Mouse (Mus musculus) stomach, postnatal 0 days (tissue): ENCODE measurements at regions not wholly inside any gene's neighbourhood (a gene's known extent, or its start where the extent isn't known, plus 50 kb on each side); places are given as distances from the start of the nearest gene placed in this dataset.
"Not testable (repeated sequence)": the region's sequence is repeated elsewhere in the genome, so short reads cannot be mapped to it uniquely, and the experiment has no call there.

Source experiments
- ATAC-seq: fragments of 200-750 bp; cut with Nextera tagmentation; 2 replicates; pipeline ENCODE4 v1.8.0; 2017; ENCODE audit not compliant: low FRiP score, low TSS enrichment
- DNase-seq: peaks from one replicate; pipeline ENCODE4 v3.0.0-alpha.2; 2016; ENCODE audit warnings: low spot score
- H3K27ac ChIP-seq: fragments of 300-500 bp; sonication (generic); replicated peaks from 2 replicates; pipeline ENCODE4 v1.5.1; 2014; ENCODE audit warnings: mild to moderate bottlenecking, control low read depth
- H3K27me3 ChIP-seq: fragments of 300-500 bp; sonication (generic); 2 replicates; pipeline ENCODE4 v1.6.1; 2014; ENCODE audit warnings: low read length; ENCODE audit not compliant: control insufficient read depth, insufficient read depth
- H3K36me3 ChIP-seq: fragments of 300-500 bp; sonication (generic); 2 replicates; pipeline ENCODE4 v1.6.1; 2014; ENCODE audit warnings: low read length, mixed read lengths; ENCODE audit not compliant: control insufficient read depth, insufficient read depth
- H3K4me1 ChIP-seq: fragments of 300-500 bp; sonication (generic); replicated peaks from 2 replicates; pipeline ENCODE4 v1.6.1; 2014; ENCODE audit warnings: antibody characterized with exemption; ENCODE audit not compliant: control insufficient read depth, insufficient read depth
- H3K4me2 ChIP-seq: fragments of 300-500 bp; sonication (generic); replicated peaks from 2 replicates; pipeline ENCODE4 v1.6.1; 2014; ENCODE audit warnings: low read depth, mild to moderate bottlenecking, control low read depth, moderate library complexity
- H3K4me3 ChIP-seq: fragments of 300-500 bp; sonication (generic); 2 replicates; pipeline ENCODE4 v1.5.1; 2014; ENCODE audit warnings: low read depth, low read length, control low read depth
- H3K9ac ChIP-seq: fragments of 300-500 bp; sonication (generic); 2 replicates; pipeline ENCODE4 v1.6.1; 2014; ENCODE audit warnings: mild to moderate bottlenecking, low read length, control low read depth, mixed read lengths
- H3K9me3 ChIP-seq: fragments of 300-500 bp; sonication (generic); 2 replicates; pipeline ENCODE4 v1.6.1; 2016; ENCODE audit warnings: low read length; ENCODE audit not compliant: control insufficient read depth
- CTCF ChIP-seq: IDR thresholded peaks from 2 replicates; pipeline ENCODE4 v1.5.1; 2016; ENCODE audit warnings: antibody characterized with exemption, low read depth, mild to moderate bottlenecking, moderate library complexity
- EP300 ChIP-seq: optimal IDR thresholded peaks from 2 replicates; pipeline ENCODE3; 2016; ENCODE audit warnings: antibody characterized with exemption
- WGBS: fragments of 180-500 bp; shearing (Covaris S2); extraction: QIAGEN DNeasy Blood & Tissue Kit; methylation state at CpG from one replicate; pipeline ENCODE4 v1.1.7; 2014; 5-methylcytosine and 5-hydroxymethylcytosine counted together

DNA sequence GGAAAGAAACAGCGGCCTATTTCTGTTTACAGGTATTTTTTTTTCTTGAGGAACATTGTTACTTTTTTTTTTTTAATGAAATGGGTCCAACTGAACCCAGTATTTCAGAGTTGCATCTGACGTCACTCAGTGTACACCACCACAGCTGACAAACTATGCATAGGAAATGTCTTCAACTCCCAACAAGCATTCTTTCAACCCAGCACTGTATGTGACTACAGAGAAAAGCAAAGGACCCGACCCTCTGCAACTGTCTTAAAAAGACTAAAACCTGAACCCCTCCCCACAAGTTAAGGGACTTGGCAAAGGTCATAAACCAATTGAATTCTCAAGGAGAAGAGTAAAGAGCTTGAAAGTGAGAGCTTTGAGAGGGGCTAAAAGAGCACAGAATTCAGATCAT lies 270.0 kb upstream of the Ednrb start:
- no peak for ATAC-seq
- WGBS: 76% methylated on average over 3 of the region's 3 CpGs

DNA sequence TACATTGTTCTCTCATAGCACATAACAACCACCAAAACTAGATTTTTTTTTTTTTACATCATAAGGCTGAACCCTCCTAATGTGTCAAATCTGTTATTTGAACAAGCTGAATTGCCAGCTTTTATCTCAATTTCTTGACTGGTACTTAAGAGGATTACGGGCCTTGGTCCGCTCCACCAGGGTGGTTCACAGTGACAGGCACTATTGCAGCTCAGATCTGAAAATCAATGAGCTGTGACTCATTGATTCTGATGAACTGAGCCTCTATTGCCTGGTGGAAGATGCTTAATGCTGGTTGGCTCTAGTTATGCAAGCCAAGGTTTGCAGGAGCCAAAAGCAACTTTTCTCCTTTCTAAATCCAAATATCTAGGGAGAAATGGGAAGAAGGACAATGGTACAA lies 269.2 kb upstream of the Ednrb start:
- no peak overlapping the region for H3K4me3 ChIP-seq
- no peak for ATAC-seq

More for the DNA sequence above, 270.0 kb upstream of the Ednrb start:
- Histone ChIP-seq H3K4me3 (no peak overlapping the region), H3K36me3 (no peaks in the 10 kb centered on the region), H3K9me3 (no peaks in the 10 kb centered on the region), H3K4me2 (no peak overlapping the region), H3K27me3 (no peaks in the 10 kb centered on the region), H3K4me1 (no peaks in the 10 kb centered on the region), H3K27ac (no peak overlapping the region), H3K9ac (no peak overlapping the region)
- no peak for TF ChIP-seq CTCF
- TF ChIP-seq EP300: no peak
- no peak for DNase-seq

DNA sequence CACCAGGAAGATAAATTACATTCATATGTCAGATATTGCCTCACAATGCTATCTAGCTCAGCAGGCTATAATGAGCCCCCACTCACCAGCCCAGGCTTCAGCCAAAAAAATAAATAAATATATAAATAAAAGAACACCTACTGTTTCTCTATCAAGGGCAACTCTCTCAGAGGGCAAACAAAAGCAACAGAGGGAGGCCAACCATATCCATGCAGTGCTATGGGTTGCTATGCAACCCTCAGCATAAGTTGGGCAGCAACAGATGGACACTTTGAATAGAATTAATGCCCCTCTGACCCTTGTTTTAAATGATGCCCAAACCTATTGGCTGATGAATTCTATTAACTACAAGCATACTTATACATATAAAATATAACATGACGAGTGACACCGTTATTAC lies 242.2 kb upstream of the Ednrb start:
- ATAC-seq: no peak
- no peaks in the 10 kb centered on the region for H3K4me1 ChIP-seq
- H3K4me3 ChIP-seq: no peak overlapping the region
- H3K9ac ChIP-seq: no peak overlapping the region
- no peak for DNase-seq
- H3K27ac ChIP-seq: no peak overlapping the region
- no peak overlapping the region for H3K4me2 ChIP-seq
- H3K9me3 ChIP-seq: no peaks in the 10 kb centered on the region
- TF ChIP-seq EP300: no peak
- no peak for TF ChIP-seq CTCF
- no peaks in the 10 kb centered on the region for H3K36me3 ChIP-seq
- 93% methylated on average over 2 of the region's 2 CpGs for WGBS
- no peaks in the 10 kb centered on the region for H3K27me3 ChIP-seq

More for the DNA sequence above, 269.2 kb upstream of the Ednrb start:
- H3K9ac ChIP-seq: no peak overlapping the region
- no peaks in the 10 kb centered on the region for H3K4me1 ChIP-seq
- H3K36me3 ChIP-seq: no peaks in the 10 kb centered on the region
- H3K27me3 ChIP-seq: no peaks in the 10 kb centered on the region
- DNase-seq: no peak
- H3K9me3 ChIP-seq: no peaks in the 10 kb centered on the region
- 73% methylated on average over 2 of the region's 2 CpGs for WGBS
- TF ChIP-seq CTCF (no peak), EP300 (no peak)
- no peak overlapping the region for H3K27ac ChIP-seq
- H3K4me2 ChIP-seq: no peak overlapping the region

DNA sequence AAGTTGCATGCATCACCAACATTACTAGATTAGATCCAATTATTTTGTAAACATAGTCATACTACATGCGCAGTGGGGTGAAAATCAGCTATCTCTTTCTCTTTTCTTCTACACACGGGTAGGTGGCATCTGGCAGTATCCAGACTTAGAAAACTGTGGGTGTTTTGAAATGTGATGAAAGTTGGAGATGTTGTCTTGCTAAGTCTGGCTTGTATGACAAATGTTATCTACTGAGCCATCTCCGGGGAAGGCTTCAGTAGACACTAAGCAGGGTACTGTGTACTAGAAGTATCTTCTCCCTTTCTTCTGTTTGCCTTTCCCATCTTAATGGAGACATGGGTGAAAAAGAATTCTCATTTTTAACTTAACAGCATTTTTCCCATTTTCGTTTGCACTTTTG lies 220.0 kb upstream of the Ednrb start:
- H3K4me2 ChIP-seq, H3K4me1 ChIP-seq, H3K9me3 ChIP-seq, H3K27ac ChIP-seq, H3K27me3 ChIP-seq, H3K36me3 ChIP-seq, H3K4me3 ChIP-seq, H3K9ac ChIP-seq, DNase-seq, ATAC-seq: not testable (repeated sequence)
- WGBS: 60% methylated on average over 1 of the region's 4 CpGs

DNA sequence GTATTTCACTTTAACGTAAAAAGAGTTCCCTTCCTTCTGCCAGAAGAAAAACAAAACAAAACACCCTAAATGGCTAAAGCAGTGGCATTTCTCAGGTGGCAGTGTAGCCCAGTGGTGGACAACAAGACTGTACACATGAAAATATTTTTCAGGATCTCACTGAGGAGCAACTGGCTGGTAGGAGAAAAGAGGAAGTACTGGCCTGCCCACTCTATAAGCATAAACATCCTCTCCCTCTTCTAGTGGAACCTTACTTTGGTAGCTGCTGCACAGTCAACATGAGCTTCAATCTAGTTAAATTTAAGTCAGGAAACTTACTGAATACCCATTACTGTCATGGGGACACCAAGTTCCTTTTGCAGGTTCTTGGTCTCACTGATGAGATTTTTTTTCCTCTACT lies 209.5 kb upstream of the Ednrb start:
- H3K4me1 ChIP-seq: no peaks in the 10 kb centered on the region
- H3K36me3 ChIP-seq: no peaks in the 10 kb centered on the region
- TF ChIP-seq EP300 (no peak), CTCF (no peak)
- DNase-seq (no peak), ATAC-seq (no peak)
- H3K4me3 ChIP-seq: no peak overlapping the region
- H3K27me3 ChIP-seq: no peaks in the 10 kb centered on the region
- H3K9ac ChIP-seq: no peak overlapping the region
- H3K27ac ChIP-seq: no peak overlapping the region
- WGBS: 81% methylated on average over 1 of the region's 1 CpGs
- H3K9me3 ChIP-seq: no peaks in the 10 kb centered on the region
- H3K4me2 ChIP-seq: no peak overlapping the region

DNA sequence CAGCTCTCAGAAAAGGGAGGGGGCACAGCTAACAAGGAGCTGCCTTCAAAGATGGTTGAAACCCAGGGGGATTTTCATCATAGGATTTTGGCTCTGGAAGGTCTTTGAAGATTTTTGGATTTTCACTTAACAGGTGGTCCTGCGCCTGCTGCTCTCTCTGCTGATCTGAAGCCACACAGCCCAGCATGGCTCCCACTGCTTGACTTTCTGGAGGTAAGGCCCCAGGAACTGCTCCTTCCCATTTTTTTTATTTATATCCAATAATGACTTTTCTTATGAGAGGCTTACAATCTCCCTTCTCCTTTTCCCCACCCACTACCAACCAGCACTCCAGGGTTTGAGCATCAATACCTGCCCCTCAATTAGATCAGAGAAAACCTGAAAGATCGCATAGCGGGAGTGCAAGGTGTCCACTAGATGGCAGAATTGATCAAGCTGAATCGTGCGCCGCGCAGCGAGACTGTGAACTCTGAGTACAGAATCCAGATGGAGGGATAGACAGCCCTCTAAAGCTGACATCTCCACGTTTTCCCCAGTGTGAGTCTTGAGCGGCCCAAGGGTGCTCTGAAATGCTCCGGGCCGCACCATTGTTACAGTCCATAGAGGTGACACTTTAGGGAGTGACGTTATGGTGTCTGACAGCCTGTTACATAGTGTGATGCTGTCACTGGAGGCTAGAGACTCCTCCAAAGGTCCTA lies 194.6 kb upstream of the Ednrb start:
- no peaks in the 10 kb centered on the region for H3K4me1 ChIP-seq
- DNase-seq: peak; percentile 60
- TF ChIP-seq CTCF (peak; percentile 92), EP300 (no peak)
- peak; percentile 35; the same call in 1 of the 2 replicates for ATAC-seq
- H3K9ac ChIP-seq: no peak overlapping the region
- no peaks in the 10 kb centered on the region for H3K9me3 ChIP-seq
- 9% methylated on average over 13 of the region's 13 CpGs for WGBS
- H3K4me2 ChIP-seq: no peak overlapping the region
- H3K36me3 ChIP-seq: no peaks in the 10 kb centered on the region
- no peak overlapping the region for H3K27ac ChIP-seq
- no peaks in the 10 kb centered on the region for H3K27me3 ChIP-seq
- H3K4me3 ChIP-seq: no peak overlapping the region
